Mouse (Mus musculus) myocyte (in vitro differentiated cells): ENCODE results near the gene Olfr700. TPM values are rescaled to one million over a fixed set of nuclear protein-coding genes. Genes with fewer than 3 reads are reported as not detected.

Experiments
- H3K27me3 ChIP-seq: one replicate; pipeline ENCODE4 v1.6.1; 2011; ENCODE audit not compliant: control insufficient read depth, insufficient read depth, insufficient read length
- H3K36me3 ChIP-seq: one replicate; pipeline ENCODE4 v1.6.1; 2011; ENCODE audit not compliant: control insufficient read depth, insufficient read depth
- H3K4me2 ChIP-seq: one replicate; pipeline ENCODE4 v1.6.1; 2011; ENCODE audit warnings: low read depth, control low read depth
- H3K4me3 ChIP-seq: one replicate; pipeline ENCODE4 v1.5.1; 2011; ENCODE audit warnings: mild to moderate bottlenecking, control low read depth, moderate library complexity
- H3K79me2 ChIP-seq: one replicate; pipeline ENCODE4 v1.6.1; 2011; ENCODE audit not compliant: control insufficient read depth, insufficient read depth
- H3ac ChIP-seq: one replicate; pipeline ENCODE4 v1.6.1; 2011; ENCODE audit not compliant: control insufficient read depth, insufficient read length
- CEBPB ChIP-seq: IDR thresholded peaks from 2 replicates; pipeline ENCODE4 v1.6.1; 2011; ENCODE audit warnings: mild to moderate bottlenecking, moderate library complexity; ENCODE audit not compliant: poor library complexity, insufficient read depth, severe bottlenecking
- E2F4 ChIP-seq: IDR thresholded peaks from one replicate; pipeline ENCODE4 v1.6.1; 2011; ENCODE audit warnings: mild to moderate bottlenecking, control low read depth, moderate library complexity; ENCODE audit not compliant: insufficient read depth
- MAX ChIP-seq: IDR thresholded peaks from one replicate; pipeline ENCODE4 v1.6.1; 2011; ENCODE audit warnings: low read depth, mild to moderate bottlenecking, control low read depth
- MYOD1 ChIP-seq, 3 experiments: IDR thresholded peaks; one replicate each; pipeline ENCODE4 v1.6.1; 2011; ENCODE audit warnings: control low read depth in 2 of 3, low read depth in 2 of 3, mild to moderate bottlenecking in 2 of 3, moderate library complexity in 1 of 3; ENCODE audit not compliant: insufficient read length in 2 of 3, control insufficient read depth in 1 of 3
- MYOG ChIP-seq, 3 experiments: IDR thresholded peaks; one replicate each; pipeline ENCODE4 v1.6.1; 2011; ENCODE audit warnings: control low read depth in 2 of 3, low read depth in 2 of 3, mild to moderate bottlenecking in 2 of 3; ENCODE audit not compliant: insufficient read length in 2 of 3, control insufficient read depth in 1 of 3, insufficient read depth in 1 of 3
- POLR2A ChIP-seq: IDR thresholded peaks from one replicate; pipeline ENCODE4 v1.6.1; 2011; ENCODE audit warnings: low read depth, mild to moderate bottlenecking, control low read depth, moderate library complexity; ENCODE audit not compliant: insufficient read length
- POLR2AphosphoS2 ChIP-seq: IDR thresholded peaks from one replicate; pipeline ENCODE4 v1.6.1; 2011; ENCODE audit warnings: low read depth, control low read depth; ENCODE audit not compliant: insufficient read length
- REST ChIP-seq: IDR thresholded peaks from one replicate; pipeline ENCODE4 v1.6.1; 2011; ENCODE audit warnings: mild to moderate bottlenecking, control low read depth, moderate library complexity; ENCODE audit not compliant: insufficient read depth, insufficient read length
- SRF ChIP-seq: IDR thresholded peaks from one replicate; pipeline ENCODE4 v1.6.1; 2011; ENCODE audit warnings: low read depth; ENCODE audit not compliant: control insufficient read depth, insufficient read length
- TCF12 ChIP-seq: IDR thresholded peaks from one replicate; pipeline ENCODE4 v1.6.1; 2011; ENCODE audit warnings: mild to moderate bottlenecking, control low read depth; ENCODE audit not compliant: poor library complexity, insufficient read depth, severe bottlenecking
- TCF3 ChIP-seq: IDR thresholded peaks from one replicate; pipeline ENCODE4 v1.6.1; 2011; ENCODE audit warnings: low read depth, control low read depth; ENCODE audit not compliant: insufficient read length
- USF1 ChIP-seq: IDR thresholded peaks from one replicate; pipeline ENCODE4 v1.6.1; 2011; ENCODE audit warnings: low read depth, mild to moderate bottlenecking, control low read depth, moderate library complexity
- polyA plus RNA-seq: library from polyadenylated mRNA; unstranded; fragments of >200 nt; fragmentation: generic; extraction: Trizol; gene quantifications from one replicate; pipeline ENCODE4 v1.2.1, GENCODE M21; 2012; ENCODE audit warnings: missing spikeins

The Olfr700 gene
- not detected for polyA plus RNA-seq

GRCm38 (mm10) chr7:106808734-106809133 lies at the start of gene Olfr700:
Gene Olfr700 (minus strand): TSS chr7:106808834.
- H3K4me3 ChIP-seq: no peak within 1 kb of the TSS
- no peaks in the 10 kb centered on the region for H3K79me2 ChIP-seq
- H3ac ChIP-seq: no peak within 1 kb of the TSS
- TF ChIP-seq E2F4 (no peak), MYOD1 (IDR thresholded peaks at IDR 0.05; ENCODE audit: control insufficient read depth in 1 of 3, insufficient read length in 2 of 3, low read depth in 2 of 3) (no peak), USF1 (no peak), REST (no peak), MAX (no peak), POLR2A (no peak), MYOG (IDR thresholded peaks at IDR 0.05; ENCODE audit: control insufficient read depth in 1 of 3, insufficient read depth in 1 of 3, insufficient read length in 2 of 3, low read depth in 2 of 3) (no peak), CEBPB (no peak), SRF (no peak), POLR2AphosphoS2 (no peak), TCF12 (no peak), TCF3 (no peak)
- H3K4me2 ChIP-seq: no peak within 1 kb of the TSS
- H3K27me3 ChIP-seq: no peaks in the 10 kb centered on the region
- no peaks in the 10 kb centered on the region for H3K36me3 ChIP-seq

- Histone ChIP-seq H3K79me2 (no peaks in the 10 kb centered on the region), H3K4me2 (no peak within 1 kb of the TSS), H3ac (no peak within 1 kb of the TSS), H3K36me3 (no peaks in the 10 kb centered on the region), H3K27me3 (no peaks in the 10 kb centered on the region), H3K4me3 (no peak within 1 kb of the TSS)
- TF ChIP-seq MYOD1 (IDR thresholded peaks at IDR 0.05; ENCODE audit: control insufficient read depth in 1 of 3, insufficient read length in 2 of 3, low read depth in 2 of 3): no peak
- TF ChIP-seq TCF3: no peak
- TF ChIP-seq USF1: no peak
- TF ChIP-seq POLR2AphosphoS2: no peak
- no peak for TF ChIP-seq E2F4
- TF ChIP-seq MYOG (IDR thresholded peaks at IDR 0.05; ENCODE audit: control insufficient read depth in 1 of 3, insufficient read depth in 1 of 3, insufficient read length in 2 of 3, low read depth in 2 of 3): no peak
Observed at GRCm38 (mm10) chr7:106843060-106843459, 34.4 kb upstream of the Olfr700 start, which contains the start of gene Olfr703. Gene Olfr703 (plus strand): TSS chr7:106843360.

GRCm38 (mm10) chr7:106833793-106834192 lies 25.2 kb upstream of the Olfr700 start, which contains the start of gene Olfr702:
Gene Olfr702 (minus strand): TSS chr7:106833893.
- TF ChIP-seq TCF12 (no peak), TCF3 (no peak), CEBPB (no peak), SRF (no peak), MAX (no peak), POLR2A (no peak), MYOG (IDR thresholded peaks at IDR 0.05; ENCODE audit: control insufficient read depth in 1 of 3, insufficient read depth in 1 of 3, insufficient read length in 2 of 3, low read depth in 2 of 3) (no peak), POLR2AphosphoS2 (no peak), MYOD1 (IDR thresholded peaks at IDR 0.05; ENCODE audit: control insufficient read depth in 1 of 3, insufficient read length in 2 of 3, low read depth in 2 of 3) (no peak)
- H3ac ChIP-seq: no peak within 1 kb of the TSS

GRCm38 (mm10) chr7:106818414-106818813 lies 9.8 kb upstream of the Olfr700 start:
- Histone ChIP-seq H3K4me2 (no peak overlapping the region), H3K4me3 (no peak overlapping the region), H3K27me3 (no peaks in the 10 kb centered on the region), H3K36me3 (no peaks in the 10 kb centered on the region), H3K79me2 (no peaks in the 10 kb centered on the region), H3ac (no peak overlapping the region)
- TF ChIP-seq CEBPB (no peak), MYOD1 (IDR thresholded peaks at IDR 0.05; ENCODE audit: control insufficient read depth in 1 of 3, insufficient read length in 2 of 3, low read depth in 2 of 3) (no peak), TCF3 (no peak), POLR2A (no peak), MAX (no peak), USF1 (no peak), TCF12 (no peak)

More at GRCm38 (mm10) chr7:106833793-106834192, 25.2 kb upstream of the Olfr700 start, which contains the start of gene Olfr702:
- H3K4me3 ChIP-seq: no peak within 1 kb of the TSS
- no peak within 1 kb of the TSS for H3K4me2 ChIP-seq
- H3K79me2 ChIP-seq: no peaks in the 10 kb centered on the region
- no peaks in the 10 kb centered on the region for H3K27me3 ChIP-seq
- H3K36me3 ChIP-seq: no peaks in the 10 kb centered on the region

GRCm38 (mm10) chr7:106815775-106816174 lies 7.1 kb upstream of the Olfr700 start:
- Histone ChIP-seq H3K36me3 (no peaks in the 10 kb centered on the region), H3K4me3 (no peak overlapping the region), H3K27me3 (no peaks in the 10 kb centered on the region), H3K79me2 (no peaks in the 10 kb centered on the region), H3K4me2 (no peak overlapping the region), H3ac (no peak overlapping the region)
- TF ChIP-seq SRF (no peak), POLR2AphosphoS2 (no peak), MYOD1 (IDR thresholded peaks at IDR 0.05; ENCODE audit: control insufficient read depth in 1 of 3, insufficient read length in 2 of 3, low read depth in 2 of 3) (no peak), USF1 (no peak), REST (no peak), MAX (no peak), MYOG (IDR thresholded peaks at IDR 0.05; ENCODE audit: control insufficient read depth in 1 of 3, insufficient read depth in 1 of 3, insufficient read length in 2 of 3, low read depth in 2 of 3) (no peak), CEBPB (no peak), TCF12 (no peak), E2F4 (no peak), POLR2A (no peak), TCF3 (no peak)
